Mouse (Mus musculus) C3H10T1/2 (cell line): ENCODE measurements around the gene Casq1. TPM values are rescaled to one million over a fixed set of nuclear protein-coding genes. Genes with fewer than 3 reads are reported as not detected.

ENCODE experiments used
- polyA plus RNA-seq, 2 experiments: library from polyadenylated mRNA; unstranded; fragments of >200 nt; fragmentation: generic; extraction: Trizol; gene quantifications; one replicate each; pipeline ENCODE4 v1.2.1; 2012; ENCODE audit warnings: missing spikeins in 2 of 2

Casq1 gene
- under 1 TPM; 0.02 to 0.40 TPM for polyA plus RNA-seq

GRCm38 (mm10) chr1:172219451-172220406, at the start of gene Casq1:
Gene Casq1 (minus strand): TSS chr1:172219868.

GRCm38 (mm10) chr1:172261477-172262078, 41.9 kb upstream of the Casq1 start, which contains the start of gene Igsf8:
Gene Igsf8 (plus strand): TSS chr1:172261641.

GRCm38 (mm10) chr1:172258314-172258713, 38.6 kb upstream of the Casq1 start, which contains the start of gene Atp1a4:
Gene Atp1a4 (minus strand): TSS chr1:172258414.

DNA sequence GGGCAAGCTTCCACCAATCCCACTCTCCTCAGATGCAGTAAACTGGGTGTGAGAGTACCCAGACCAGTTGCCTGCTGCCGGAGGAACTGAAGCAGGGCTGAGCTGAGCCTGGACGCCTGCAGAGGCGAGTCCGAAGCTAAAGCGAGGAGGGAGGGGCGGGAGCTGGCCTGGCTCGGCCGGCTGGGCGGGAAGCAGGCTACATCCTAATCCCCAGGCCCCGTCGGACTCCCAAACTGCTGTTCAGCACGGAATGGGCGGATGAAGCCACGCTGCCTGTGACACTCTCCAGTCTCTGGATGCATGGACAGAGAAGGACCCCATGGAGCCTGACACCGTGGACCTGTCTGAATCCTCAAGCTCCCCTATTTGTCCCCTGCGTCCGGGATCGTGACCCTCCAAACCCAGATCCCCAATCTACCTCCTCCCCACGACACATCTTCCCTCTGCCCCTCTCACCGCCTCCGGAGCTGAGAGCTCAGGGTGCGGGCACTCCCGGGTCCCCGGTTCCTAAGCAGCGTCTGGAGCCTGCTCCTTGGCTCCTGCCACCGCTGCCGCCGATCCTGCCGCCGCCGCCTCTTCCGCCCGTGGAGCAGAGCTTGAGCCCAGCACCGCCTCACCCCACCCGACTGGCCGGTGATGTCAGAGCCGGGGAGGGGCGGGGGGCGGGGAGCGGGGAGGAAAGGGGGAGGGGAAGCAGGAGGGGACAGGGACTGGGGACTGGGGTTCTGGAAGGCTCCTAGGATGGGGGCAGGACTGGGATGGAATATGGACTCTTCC, 13.3 kb downstream of the Casq1 start, which contains the start of gene Pea15a:
Pea15a (minus strand) TSS at position 664 of the 777 bp plus-strand sequence.

Other genes starting within 250 kb of the Casq1 start
- gene Vangl2, start 191.4 kb downstream of the Casq1 start, polyA plus RNA-seq = 1 to 10 TPM; 1.4 to 5.0 TPM
- gene Nhlh1, start 162.3 kb downstream of the Casq1 start, polyA plus RNA-seq = not detected
- 100 to 1,000 TPM in 1 of 2 experiments, 10 to 100 TPM in 1; 49.1 to 154 TPM for gene Copa, start 137.3 kb downstream of the Casq1 start, polyA plus RNA-seq
- gene Ncstn, start 137.1 kb downstream of the Casq1 start, polyA plus RNA-seq = 10 to 100 TPM in 1 of 2 experiments, 1 to 10 TPM in 1; 9.3 to 52.9 TPM
- 10 to 100 TPM; 22.3 to 50.0 TPM for gene Pex19, start 93.1 kb downstream of the Casq1 start, polyA plus RNA-seq
- gene Dcaf8, start 71.8 kb downstream of the Casq1 start, polyA plus RNA-seq = 10 to 100 TPM in 1 of 2 experiments, 1 to 10 TPM in 1; 8.8 to 50.5 TPM
- gene Pea15a, start 13.1 kb downstream of the Casq1 start, polyA plus RNA-seq = 10 to 100 TPM; 38.3 to 71.0 TPM
- gene Atp1a4, start 38.5 kb upstream of the Casq1 start, polyA plus RNA-seq = not detected
- 10 to 100 TPM; 24.5 to 59.9 TPM for gene Igsf8, start 41.8 kb upstream of the Casq1 start, polyA plus RNA-seq
- under 1 TPM in 1 of 2 experiments, not detected in 1; 0.02 TPM for gene Atp1a2, start 78.2 kb upstream of the Casq1 start, polyA plus RNA-seq
- under 1 TPM; under 0.01 to 0.19 TPM for gene Kcnj9, start 109.5 kb upstream of the Casq1 start, polyA plus RNA-seq
- gene Kcnj10, start 121.3 kb upstream of the Casq1 start, polyA plus RNA-seq = under 1 TPM in 1 of 2 experiments, not detected in 1; 0.01 TPM
- 1 to 10 TPM in 1 of 2 experiments, under 1 TPM in 1; 0.43 to 1.8 TPM for gene Pigm, start 156.7 kb upstream of the Casq1 start, polyA plus RNA-seq